Mouse (Mus musculus) intestine, embryonic 15.5 days (tissue): ENCODE data around the gene Ints7. TPM values are rescaled to one million over a fixed set of nuclear protein-coding genes. Genes with fewer than 3 reads are reported as not detected.

Source experiments
- ATAC-seq: fragments of 200-750 bp; cut with Nextera tagmentation; 2 replicates; pipeline ENCODE4 v1.8.0; 2017; ENCODE audit warnings: moderate TSS enrichment, moderate library complexity
- H3K27ac ChIP-seq: fragments of 300-500 bp; sonication (generic); 2 replicates; pipeline ENCODE4 v1.5.1; 2015; ENCODE audit warnings: mild to moderate bottlenecking, inconsistent platforms
- H3K27me3 ChIP-seq: fragments of 300-500 bp; sonication (generic); replicated peaks from 2 replicates; pipeline ENCODE4 v1.6.1; 2015; ENCODE audit warnings: inconsistent platforms
- H3K36me3 ChIP-seq: fragments of 300-500 bp; sonication (generic); 2 replicates; pipeline ENCODE4 v1.6.1; 2015; ENCODE audit warnings: inconsistent platforms
- H3K4me1 ChIP-seq: fragments of 300-500 bp; sonication (generic); replicated peaks from 2 replicates; pipeline ENCODE4 v1.6.1; 2015; ENCODE audit warnings: inconsistent platforms
- H3K4me2 ChIP-seq: fragments of 300-500 bp; sonication (generic); replicated peaks from 2 replicates; pipeline ENCODE4 v1.6.1; 2015; ENCODE audit warnings: mild to moderate bottlenecking, inconsistent platforms
- H3K4me3 ChIP-seq: fragments of 300-500 bp; sonication (generic); replicated peaks from 2 replicates; pipeline ENCODE4 v1.5.1; 2015; ENCODE audit warnings: inconsistent platforms
- H3K9ac ChIP-seq: fragments of 300-500 bp; sonication (generic); 2 replicates; pipeline ENCODE4 v1.6.1; 2015; ENCODE audit warnings: inconsistent platforms
- H3K9me3 ChIP-seq: fragments of 300-500 bp; sonication (generic); 2 replicates; pipeline ENCODE4 v1.6.1; 2016; ENCODE audit warnings: inconsistent platforms
- WGBS: fragments of 180-500 bp; shearing (Covaris S2); methylation state at CpG from one replicate; pipeline ENCODE4 v1.1.7; 2015; 5-methylcytosine and 5-hydroxymethylcytosine counted together
- polyA plus RNA-seq: library from polyadenylated mRNA; unstranded; fragments of >200 nt; fragmentation: Nextera tagmentation; extraction: Ambion mirVana; gene quantifications from 2 replicates; pipeline ENCODE4 v1.2.1, GENCODE M21; 2015

Ints7 gene
- polyA plus RNA-seq, 1 experiment from 2014 or later = 44.7 TPM

- no peaks in the 10 kb centered on the region for H3K27me3 ChIP-seq
- peaks cover 16% of the 10 kb centered on the region; the same call in 1 of the 2 replicates for H3K36me3 ChIP-seq
- no peaks in the 10 kb centered on the region for H3K4me1 ChIP-seq
- H3K4me3 ChIP-seq = no peak overlapping the region
- H3K9me3 ChIP-seq = no peaks in the 10 kb centered on the region
- H3K27ac ChIP-seq = no peak overlapping the region
- H3K4me2 ChIP-seq = no peak overlapping the region
- no peak for ATAC-seq
- 88% methylated on average over 5 of the region's 5 CpGs for WGBS
- no peak overlapping the region for H3K9ac ChIP-seq
Observed at GRCm38 (mm10) chr1:191559779-191560178, 15.7 kb upstream of the Ints7 start.

GRCm38 (mm10) chr1:191562823-191563365, 12.5 kb upstream of the Ints7 start:
- Histone ChIP-seq H3K27me3 (no peaks in the 10 kb centered on the region), H3K4me2 (no peak overlapping the region), H3K9ac (no peak overlapping the region), H3K9me3 (no peaks in the 10 kb centered on the region), H3K4me3 (no peak overlapping the region), H3K36me3 (peaks cover 13% of the 10 kb centered on the region; the same call in 1 of the 2 replicates), H3K27ac (no peak overlapping the region), H3K4me1 (no peaks in the 10 kb centered on the region)
- ATAC-seq = no peak
- 60% methylated on average over 6 of the region's 6 CpGs for WGBS

- H3K9ac ChIP-seq = no peak overlapping the region
- ATAC-seq = no peak
- 88% methylated on average over 1 of the region's 1 CpGs for WGBS
Observed at GRCm38 (mm10) chr1:191567859-191568258, 7.6 kb upstream of the Ints7 start.

GRCm38 (mm10) chr1:191569625-191570024, 5.8 kb upstream of the Ints7 start:
- Histone ChIP-seq H3K36me3 (no peaks in the 10 kb centered on the region; the same call in 1 of the 2 replicates), H3K4me2 (no peak overlapping the region)

More at GRCm38 (mm10) chr1:191567859-191568258, 7.6 kb upstream of the Ints7 start:
- no peak overlapping the region for H3K4me2 ChIP-seq
- H3K27ac ChIP-seq = no peak overlapping the region
- H3K4me1 ChIP-seq = no peaks in the 10 kb centered on the region
- no peak overlapping the region for H3K4me3 ChIP-seq
- H3K9me3 ChIP-seq = no peaks in the 10 kb centered on the region
- H3K27me3 ChIP-seq = no peaks in the 10 kb centered on the region
- no peaks in the 10 kb centered on the region; the same call in 1 of the 2 replicates for H3K36me3 ChIP-seq

GRCm38 (mm10) chr1:191570415-191570814, 5.0 kb upstream of the Ints7 start:
- H3K27ac ChIP-seq = no peak overlapping the region
- no peaks in the 10 kb centered on the region for H3K4me1 ChIP-seq
- 91% methylated on average over 3 of the region's 3 CpGs for WGBS
- H3K9ac ChIP-seq = no peak overlapping the region
- no peaks in the 10 kb centered on the region; the same call in 1 of the 2 replicates for H3K36me3 ChIP-seq
- H3K4me3 ChIP-seq = no peak overlapping the region
- ATAC-seq = no peak
- no peaks in the 10 kb centered on the region for H3K27me3 ChIP-seq
- H3K9me3 ChIP-seq = no peaks in the 10 kb centered on the region
- no peak overlapping the region for H3K4me2 ChIP-seq

More at GRCm38 (mm10) chr1:191569625-191570024, 5.8 kb upstream of the Ints7 start:
- ATAC-seq = no peak
- H3K9me3 ChIP-seq = no peaks in the 10 kb centered on the region
- no peak overlapping the region for H3K4me3 ChIP-seq
- no peaks in the 10 kb centered on the region for H3K27me3 ChIP-seq
- WGBS = 98% methylated on average over 2 of the region's 2 CpGs
- no peak overlapping the region for H3K9ac ChIP-seq
- H3K27ac ChIP-seq = no peak overlapping the region
- H3K4me1 ChIP-seq = no peaks in the 10 kb centered on the region

- no peaks in the 10 kb centered on the region for H3K36me3 ChIP-seq
- H3K4me2 ChIP-seq = peak overlapping the region; percentile 60
- peak overlapping the region; percentile 93 for H3K27ac ChIP-seq
- 1% methylated on average over 13 of the region's 13 CpGs for WGBS
- H3K9me3 ChIP-seq = no peaks in the 10 kb centered on the region
- H3K27me3 ChIP-seq = no peaks in the 10 kb centered on the region
- ATAC-seq = no peak
- H3K4me3 ChIP-seq = peak overlapping the region; percentile 91
- peaks cover 14% of the 10 kb centered on the region; the same call in 1 of the 2 replicates for H3K4me1 ChIP-seq
- peak overlapping the region; percentile 75 for H3K9ac ChIP-seq
Observed at GRCm38 (mm10) chr1:191573906-191574639, 1.4 kb upstream of the Ints7 start.

GRCm38 (mm10) chr1:191574871-191575457, 472 bp upstream of the Ints7 start:
- peak overlapping the region; percentile 60 for H3K4me2 ChIP-seq
- ATAC-seq = peak; percentile 50
- peak overlapping the region; percentile 93 for H3K27ac ChIP-seq
- no peaks in the 10 kb centered on the region for H3K36me3 ChIP-seq
- under 1% methylated on average over 52 of the region's 52 CpGs for WGBS
- H3K4me3 ChIP-seq = peak overlapping the region; percentile 91
- H3K9ac ChIP-seq = peak overlapping the region; percentile 75
- H3K27me3 ChIP-seq = no peaks in the 10 kb centered on the region
- peaks cover 14% of the 10 kb centered on the region; the same call in 1 of the 2 replicates for H3K4me1 ChIP-seq
- no peaks in the 10 kb centered on the region for H3K9me3 ChIP-seq

GRCm38 (mm10) chr1:191579524-191579923, 4.1 kb downstream of the Ints7 start:
- H3K9me3 ChIP-seq = no peaks in the 10 kb centered on the region
- H3K9ac ChIP-seq = no peak overlapping the region
- H3K27ac ChIP-seq = no peak overlapping the region
- H3K4me3 ChIP-seq = no peak overlapping the region
- no peak overlapping the region for H3K4me2 ChIP-seq
- WGBS = 95% methylated on average over 3 of the region's 3 CpGs
- H3K36me3 ChIP-seq = peaks cover 15% of the 10 kb centered on the region; the same call in 1 of the 2 replicates
- H3K4me1 ChIP-seq = peaks cover 14% of the 10 kb centered on the region; the same call in 1 of the 2 replicates
- no peak for ATAC-seq
- H3K27me3 ChIP-seq = no peaks in the 10 kb centered on the region

GRCm38 (mm10) chr1:191581641-191582040, 6.2 kb downstream of the Ints7 start:
- Histone ChIP-seq H3K4me3 (no peak overlapping the region), H3K27ac (no peak overlapping the region), H3K9me3 (no peaks in the 10 kb centered on the region), H3K36me3 (peaks cover 15% of the 10 kb centered on the region), H3K4me1 (peaks cover 11% of the 10 kb centered on the region; the same call in 1 of the 2 replicates), H3K27me3 (no peaks in the 10 kb centered on the region), H3K4me2 (no peak overlapping the region), H3K9ac (no peak overlapping the region)
- 90% methylated on average over 4 of the region's 4 CpGs for WGBS
- no peak for ATAC-seq

GRCm38 (mm10) chr1:191583836-191584235, 8.4 kb downstream of the Ints7 start:
- Histone ChIP-seq H3K9ac (no peak overlapping the region), H3K4me2 (no peak overlapping the region), H3K36me3 (peaks cover 30% of the 10 kb centered on the region), H3K4me1 (no peaks in the 10 kb centered on the region), H3K27ac (no peak overlapping the region), H3K4me3 (no peak overlapping the region), H3K27me3 (no peaks in the 10 kb centered on the region), H3K9me3 (no peaks in the 10 kb centered on the region)
- WGBS = 92% methylated on average over 4 of the region's 4 CpGs
- no peak for ATAC-seq

GRCm38 (mm10) chr1:191584483-191584882, 9.0 kb downstream of the Ints7 start:
- Histone ChIP-seq H3K27me3 (no peaks in the 10 kb centered on the region), H3K36me3 (peaks cover 32% of the 10 kb centered on the region)
- WGBS = 91% methylated on average over 4 of the region's 4 CpGs

GRCm38 (mm10) chr1:191585704-191586103, 10.3 kb downstream of the Ints7 start:
- Histone ChIP-seq H3K36me3 (peaks cover 32% of the 10 kb centered on the region), H3K27me3 (no peaks in the 10 kb centered on the region)

More at GRCm38 (mm10) chr1:191584483-191584882, 9.0 kb downstream of the Ints7 start:
- no peak for ATAC-seq
- H3K4me3 ChIP-seq = no peak overlapping the region
- H3K27ac ChIP-seq = no peak overlapping the region
- H3K9me3 ChIP-seq = no peaks in the 10 kb centered on the region
- no peaks in the 10 kb centered on the region for H3K4me1 ChIP-seq
- H3K4me2 ChIP-seq = no peak overlapping the region
- H3K9ac ChIP-seq = no peak overlapping the region

More at GRCm38 (mm10) chr1:191585704-191586103, 10.3 kb downstream of the Ints7 start:
- no peak for ATAC-seq
- no peak overlapping the region for H3K4me2 ChIP-seq
- no peak overlapping the region for H3K9ac ChIP-seq
- WGBS = 83% methylated on average over 2 of the region's 2 CpGs
- no peak overlapping the region for H3K27ac ChIP-seq
- no peaks in the 10 kb centered on the region for H3K9me3 ChIP-seq
- H3K4me3 ChIP-seq = no peak overlapping the region
- H3K4me1 ChIP-seq = no peaks in the 10 kb centered on the region
